Comparison of ENCODE assay signal across 7 mouse cellular contexts in the genomic region with DNA sequence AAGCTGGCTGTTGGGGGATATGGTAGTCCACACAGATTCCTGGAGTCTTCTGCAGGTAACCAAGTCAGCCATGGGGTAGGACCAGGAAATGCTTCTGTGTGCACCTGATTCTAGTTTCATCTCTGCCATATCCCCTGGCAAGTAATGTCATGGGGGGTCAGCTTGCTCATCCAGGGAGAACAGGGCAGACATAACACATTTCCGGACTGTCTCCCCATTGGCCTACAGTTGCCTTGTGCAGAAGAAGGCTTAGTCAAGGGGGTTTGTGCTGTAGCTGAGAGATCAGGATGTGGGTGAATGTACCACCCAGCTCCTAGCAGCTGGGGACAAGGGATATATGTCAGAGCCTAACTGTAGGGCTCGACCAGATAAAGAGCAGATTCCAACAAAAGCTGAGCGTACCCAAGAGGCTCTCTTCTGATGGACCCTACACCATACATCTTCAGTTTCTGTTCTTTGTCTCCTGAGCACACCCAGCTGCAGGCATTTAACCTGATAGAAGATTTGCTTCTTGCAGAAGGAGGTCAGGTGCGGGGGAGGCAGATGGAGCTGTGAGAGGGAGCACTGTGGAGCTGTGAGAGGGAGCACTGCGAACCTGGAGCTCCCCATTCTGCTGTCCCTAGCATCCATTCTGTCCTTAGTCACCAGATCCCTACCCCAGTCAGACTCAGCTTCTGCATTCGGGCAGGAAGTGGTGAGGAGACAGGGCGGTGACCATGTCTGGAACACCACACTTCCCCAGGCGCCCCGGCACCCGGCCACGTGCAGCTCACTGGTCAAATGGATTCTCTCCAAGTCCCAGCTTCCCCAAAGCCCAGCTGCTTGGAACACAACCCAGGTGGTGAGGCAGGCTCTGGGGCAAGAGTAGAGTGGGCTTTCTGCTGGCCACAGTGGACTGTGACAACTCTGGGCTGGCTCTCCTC.
DNase-seq lines count a peak whose midpoint lies in the region; ATAC-seq and TF ChIP-seq lines count a peak whose summit lies in the region.

No protein-coding gene starts in this region.

- H3K27me3 ChIP-seq in CH12.LX (replicated peaks), result no peaks in the 10 kb centered on the region
- no peaks in the 10 kb centered on the region for H3K27me3 ChIP-seq in kidney, adult 2 months (replicated peaks; ENCODE audit: control insufficient read depth, insufficient read depth, low read length)
- no peaks in the 10 kb centered on the region for H3K27me3 ChIP-seq in liver, embryonic 14.5 days (ENCODE audit: control insufficient read depth, insufficient read depth, low read length)

- peak; percentile 50; the same call in 1 of the 2 replicates for ATAC-seq in liver, embryonic 14.5 days (ENCODE audit: insufficient read depth)

- no peaks in the 10 kb centered on the region for H3K36me3 ChIP-seq in CH12.LX (replicated peaks in 1 of 2; ENCODE audit: control insufficient read depth in 1 of 2, insufficient read depth in 1 of 2, low read length in 1 of 2)
- no peaks in the 10 kb centered on the region for H3K36me3 ChIP-seq in kidney, adult 2 months (ENCODE audit: control insufficient read depth, insufficient read depth, low read length)
- H3K36me3 ChIP-seq in liver, embryonic 14.5 days (replicated peaks; ENCODE audit: control insufficient read depth, insufficient read depth, low read depth), result no peaks in the 10 kb centered on the region

- no peaks in the 10 kb centered on the region for H3K79me2 ChIP-seq in CH12.LX (replicated peaks; ENCODE audit: control insufficient read depth, extremely low read depth, insufficient read depth, poor library complexity, severe bottlenecking)

- H3K4me1 ChIP-seq in CH12.LX (ENCODE audit: control insufficient read depth in 1 of 2, insufficient read depth in 2 of 2), result peaks cover 15 to 55% of the 10 kb centered on the region in 2 experiments
- peaks cover 17% of the 10 kb centered on the region for H3K4me1 ChIP-seq in kidney, adult 2 months (ENCODE audit: control insufficient read depth, insufficient read depth, low read length)
- peaks cover 0 to 34% of the 10 kb centered on the region in 2 experiments; a peak in 2 of 4 replicates for H3K4me1 ChIP-seq in liver, embryonic 14.5 days (replicated peaks; ENCODE audit: control insufficient read depth in 2 of 2, insufficient read depth in 2 of 2, low read length in 1 of 2)

- dilution Hi-C loops in CH12.LX (cut with MboI; ENCODE audit: extremely low pct_ligation_motif_present, extremely low pct_unique_long_range_greater_than_20kb, low sequenced_read_pairs), result no loop called here

- WGBS in kidney, adult 2 months, result 69% methylated on average over 11 of the region's 11 CpGs
- WGBS in liver, embryonic 14.5 days (ENCODE audit: insufficient replicate concordance), result 20% methylated on average over 11 of the region's 11 CpGs

- no peak for TF ChIP-seq CTCF in CH12.LX (conservative IDR thresholded peaks at IDR 0.05 in 1 of 2, IDR thresholded peaks at IDR 0.05 in 1 of 2; ENCODE audit: low read depth in 2 of 2, low read length in 2 of 2)
- TF ChIP-seq CTCF in kidney, adult 2 months (conservative IDR thresholded peaks at IDR 0.05; ENCODE audit: insufficient read depth, insufficient read length, low read depth, low read length), result no peak
- no peak for TF ChIP-seq CTCF in liver, embryonic 14.5 days (IDR thresholded peaks at IDR 0.05; ENCODE audit: low read depth)

- TF ChIP-seq RAD21 in CH12.LX (IDR thresholded peaks at IDR 0.05; ENCODE audit: low read depth, low read length), result no peak

- DNase-seq in B cell, adult 2 months, result peak; percentile 55 to 61
- no peak for DNase-seq in CH12.LX (ENCODE audit: extremely low read depth)
- DNase-seq in gastrocnemius, adult 8-10 months (ENCODE audit: low spot score in 2 of 2), result peak; percentile 76 to 79
- peak; percentile 93 for DNase-seq in kidney, adult 2 months
- DNase-seq in liver, embryonic 14.5 days (ENCODE audit: low read depth in 3 of 3, low spot score in 3 of 3), result no peak
- DNase-seq in right cerebral cortex, postnatal 36 days (ENCODE audit: low spot score in 2 of 2), result peak; percentile 44 to 52
- DNase-seq in embryo, embryonic 10 days (ENCODE audit: low spot score), result no peak

- no peak for TF ChIP-seq EP300 in CH12.LX (IDR thresholded peaks at IDR 0.05; ENCODE audit: low read length)
- TF ChIP-seq EP300 in liver, embryonic 14.5 days (IDR thresholded peaks at IDR 0.05; ENCODE audit: low read depth), result no peak

- H3K4me3 ChIP-seq in CH12.LX (replicated peaks in 1 of 3; ENCODE audit: low read depth in 2 of 3, low read length in 2 of 3, poor library complexity in 1 of 3), result no peak overlapping the region
- H3K4me3 ChIP-seq in kidney, adult 2 months (ENCODE audit: insufficient read depth, low read depth, low read length), result no peak overlapping the region
- H3K4me3 ChIP-seq in liver, embryonic 14.5 days (ENCODE audit: insufficient read depth in 1 of 2, low read depth in 2 of 2, low read length in 2 of 2), result no peak overlapping the region

- no peak for TF ChIP-seq POLR2A in CH12.LX (IDR thresholded peaks at IDR 0.05; ENCODE audit: low read depth, low read length)
- no peak for TF ChIP-seq POLR2A in kidney, adult 2 months (IDR thresholded peaks at IDR 0.05; ENCODE audit: low read depth, low read length)

- H3K4me2 ChIP-seq in CH12.LX (ENCODE audit: insufficient read depth, low read depth, poor library complexity, severe bottlenecking), result no peak overlapping the region
- no peak overlapping the region for H3K4me2 ChIP-seq in liver, embryonic 14.5 days (ENCODE audit: low read depth)

- H3K9me3 ChIP-seq in CH12.LX (replicated peaks; ENCODE audit: low read length), result no peaks in the 10 kb centered on the region
- no peaks in the 10 kb centered on the region for H3K9me3 ChIP-seq in liver, embryonic 14.5 days (ENCODE audit: control insufficient read depth, low read length)

- no peak overlapping the region for H3K9ac ChIP-seq in CH12.LX (ENCODE audit: insufficient read depth, low read depth)
- H3K9ac ChIP-seq in liver, embryonic 14.5 days (replicated peaks), result no peak overlapping the region

- in situ Hi-C loops in CH12.LX (cut with MboI; ENCODE audit: low pct_ligation_motif_present, low pct_unique_long_range_greater_than_20kb, low sequenced_read_pairs), result no loop called here

- no peak overlapping the region for H3K27ac ChIP-seq in CH12.LX (ENCODE audit: insufficient read depth, low read depth)
- peak overlapping the region; percentile 62 for H3K27ac ChIP-seq in kidney, adult 2 months (ENCODE audit: insufficient read depth, low read depth, low read length)
- H3K27ac ChIP-seq in liver, embryonic 14.5 days, result no peak overlapping the region

TF ChIP-seq in CH12.LX, 34 proteins besides CTCF, POLR2A, EP300 and RAD21:
- TF ChIP-seq NRF1 (IDR thresholded peaks at IDR 0.05; ENCODE audit: low read depth, low read length) (no peak), ETS1 (conservative IDR thresholded peaks at IDR 0.05; ENCODE audit: low read depth, low read length) (no peak), MEF2A (IDR thresholded peaks at IDR 0.05; ENCODE audit: borderline replicate concordance, low read depth, low read length) (no peak), BHLHE40 (IDR thresholded peaks at IDR 0.05; ENCODE audit: low read depth, low read length) (0 out of 2 replicates have a peak, but pooled peaks have one; percentile 26)
TF ChIP-seq in CH12.LX: peak in this region for 1.

Comparison
In these comparisons a context has a peak if more than half of its experiments do, and no peak if none do; other contexts are left out.
1. DNase-seq: peak in B cell, adult 2 months (2 of 2), gastrocnemius, adult 8-10 months (2 of 2), kidney, adult 2 months (single experiment) and right cerebral cortex, postnatal 36 days (2 of 2); none in CH12.LX (single experiment), liver, embryonic 14.5 days (0 of 3) and embryo, embryonic 10 days (single experiment).